Mouse (Mus musculus): ENCODE results near the gene Rasip1. TPM values are rescaled to one million over a fixed set of nuclear protein-coding genes. Genes with fewer than 3 reads are reported as not detected.
A peak's percentile ranks its signal among the peaks of the same experiment; 100 is the strongest.

Rasip1 gene
- polyA plus RNA-seq, 1 experiment from 2014 or later: 4.4 TPM

DNA sequence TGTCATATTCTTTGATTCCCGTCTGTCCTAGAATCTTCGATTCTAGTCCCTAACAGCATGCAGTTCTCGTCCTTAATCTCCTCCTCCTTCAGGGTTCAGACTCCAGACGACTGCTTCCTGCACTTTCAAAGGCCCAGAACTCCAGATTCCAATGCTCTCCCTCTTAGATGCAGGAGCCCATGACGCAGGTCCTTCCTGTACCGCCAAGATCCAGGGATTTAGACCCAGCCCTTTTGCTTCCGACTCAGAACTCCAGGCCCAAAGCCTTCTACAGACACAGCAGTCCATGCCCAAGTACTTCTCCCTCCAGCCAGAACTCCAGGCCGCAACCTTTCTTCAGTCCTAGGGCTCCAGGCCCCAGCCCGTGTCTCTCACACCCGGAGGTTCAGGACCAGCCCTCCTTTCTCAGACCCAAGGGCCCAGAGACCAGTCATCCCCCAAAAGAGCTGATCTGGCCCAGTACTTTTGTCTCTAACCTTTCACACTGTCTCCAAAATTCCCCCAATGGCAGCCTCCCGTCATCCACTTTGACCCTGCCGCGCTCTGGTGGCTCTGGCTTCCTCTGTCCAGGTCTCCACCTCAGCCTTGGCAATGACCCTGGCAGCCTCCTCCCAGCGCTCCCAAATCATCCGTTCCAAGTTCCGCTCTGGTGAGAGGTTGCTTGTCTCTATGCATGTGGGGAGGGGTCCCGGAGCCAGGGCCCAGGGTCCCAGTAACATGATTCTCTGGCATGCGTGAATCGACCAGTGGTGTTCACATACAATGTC is 13.1 kb downstream of the Rasip1 start:
- peak overlapping the region; percentile 38; the same call in 1 of the 2 replicates for H3K27ac ChIP-seq (ENCODE audit: low read length)
- 83% methylated on average over 19 of the region's 19 CpGs for WGBS
- no peak overlapping the region for H3K4me3 ChIP-seq (replicated peaks; ENCODE audit: low read length)
- H3K36me3 ChIP-seq (ENCODE audit: control insufficient read depth, insufficient read depth, low read length): 0 out of 2 replicates have a peak, but pooled peaks cover 3% of the 10 kb centered on the region
- no peak overlapping the region for H3K4me2 ChIP-seq (ENCODE audit: low read depth, low read length)
- no peaks in the 10 kb centered on the region for H3K27me3 ChIP-seq (ENCODE audit: control insufficient read depth, insufficient read depth, low read length)
- no peak overlapping the region for H3K9ac ChIP-seq (ENCODE audit: low read length)
- no peak for ATAC-seq (ENCODE audit: insufficient read depth, low FRiP score)
- H3K4me1 ChIP-seq (ENCODE audit: control insufficient read depth, insufficient read depth, low read length): peaks cover 49% of the 10 kb centered on the region
- no peaks in the 10 kb centered on the region for H3K9me3 ChIP-seq (replicated peaks; ENCODE audit: control insufficient read depth, low read length)

DNA sequence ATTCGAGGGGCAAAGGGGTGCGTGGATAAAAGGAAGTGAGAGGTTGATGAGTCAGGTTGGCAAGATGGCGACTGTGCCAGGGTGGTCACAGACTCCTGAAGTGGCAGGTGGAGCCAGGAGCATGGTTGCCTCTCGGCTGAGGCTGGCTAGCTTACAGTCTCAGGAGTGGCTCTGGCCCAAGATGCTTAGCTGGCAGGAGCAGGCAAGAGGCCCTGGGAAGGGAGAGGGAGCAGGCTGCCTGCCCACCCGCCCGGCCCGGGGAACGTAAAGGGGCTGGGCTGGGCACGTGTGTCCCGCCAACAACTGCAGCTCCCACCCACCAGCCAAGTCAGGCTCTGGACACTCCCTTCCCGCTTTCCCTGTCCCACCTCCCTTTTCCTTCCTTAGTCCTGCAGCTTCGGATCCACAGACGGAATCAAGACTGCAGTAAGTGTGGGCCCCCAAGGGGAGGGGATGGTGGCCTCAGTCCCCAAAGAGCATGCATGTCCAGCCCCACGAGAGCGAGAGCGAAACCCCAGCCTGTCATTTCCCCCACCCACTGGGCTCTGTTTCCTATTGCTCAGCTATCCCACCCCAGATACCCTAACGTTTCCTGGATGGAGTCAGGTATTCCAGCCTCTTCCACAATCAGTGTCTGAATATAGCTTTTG is 14.2 kb downstream of the Rasip1 start:
- 40% methylated on average over 17 of the region's 17 CpGs for WGBS
- peak overlapping the region; percentile 90; the same call in 1 of the 2 replicates for H3K27ac ChIP-seq (ENCODE audit: low read length)
- no peaks in the 10 kb centered on the region for H3K27me3 ChIP-seq (ENCODE audit: control insufficient read depth, insufficient read depth, low read length)
- H3K9ac ChIP-seq (ENCODE audit: low read length): peak overlapping the region; percentile 81
- H3K4me2 ChIP-seq (ENCODE audit: low read depth, low read length): peak overlapping the region; percentile 84
- no peaks in the 10 kb centered on the region for H3K9me3 ChIP-seq (replicated peaks; ENCODE audit: control insufficient read depth, low read length)
- 0 out of 2 replicates have a peak, but pooled peaks cover 3% of the 10 kb centered on the region for H3K36me3 ChIP-seq (ENCODE audit: control insufficient read depth, insufficient read depth, low read length)
- ATAC-seq (ENCODE audit: insufficient read depth, low FRiP score): peak; percentile 22
- H3K4me1 ChIP-seq (ENCODE audit: control insufficient read depth, insufficient read depth, low read length): peaks cover 49% of the 10 kb centered on the region
- H3K4me3 ChIP-seq (replicated peaks; ENCODE audit: low read length): peak overlapping the region; percentile 50

DNA sequence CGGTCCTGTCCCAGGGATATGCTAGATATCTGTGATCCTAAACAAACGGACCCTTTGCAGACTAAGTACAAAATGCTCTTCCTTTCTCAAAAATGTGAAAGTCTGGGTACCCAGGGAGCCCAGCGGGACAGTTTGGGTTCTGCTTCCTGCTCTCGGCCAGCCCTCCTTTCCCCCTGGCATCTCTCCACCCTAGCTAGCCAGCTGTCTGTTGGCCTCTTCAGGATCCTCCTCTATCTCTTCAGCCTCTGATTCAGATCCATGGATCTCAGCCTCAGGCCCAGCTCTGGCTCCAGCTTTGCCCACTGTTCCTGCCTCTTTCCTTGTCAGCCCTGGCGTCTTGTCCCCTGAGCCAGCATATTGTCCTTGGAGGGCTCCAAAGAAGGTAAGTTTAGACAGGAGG is 14.8 kb downstream of the Rasip1 start:
- Histone ChIP-seq H3K36me3 (ENCODE audit: control insufficient read depth, insufficient read depth, low read length) (0 out of 2 replicates have a peak, but pooled peaks cover 2% of the 10 kb centered on the region), H3K27ac (ENCODE audit: low read length) (peak overlapping the region; percentile 90; the same call in 1 of the 2 replicates), H3K4me2 (ENCODE audit: low read depth, low read length) (peak overlapping the region; percentile 84), H3K27me3 (ENCODE audit: control insufficient read depth, insufficient read depth, low read length) (no peaks in the 10 kb centered on the region), H3K9ac (ENCODE audit: low read length) (peak overlapping the region; percentile 81), H3K4me3 (replicated peaks; ENCODE audit: low read length) (peak overlapping the region; percentile 50), H3K9me3 (replicated peaks; ENCODE audit: control insufficient read depth, low read length) (no peaks in the 10 kb centered on the region), H3K4me1 (ENCODE audit: control insufficient read depth, insufficient read depth, low read length) (peaks cover 49% of the 10 kb centered on the region)
- ATAC-seq (ENCODE audit: insufficient read depth, low FRiP score): no peak
- 70% methylated on average over 5 of the region's 5 CpGs for WGBS

DNA sequence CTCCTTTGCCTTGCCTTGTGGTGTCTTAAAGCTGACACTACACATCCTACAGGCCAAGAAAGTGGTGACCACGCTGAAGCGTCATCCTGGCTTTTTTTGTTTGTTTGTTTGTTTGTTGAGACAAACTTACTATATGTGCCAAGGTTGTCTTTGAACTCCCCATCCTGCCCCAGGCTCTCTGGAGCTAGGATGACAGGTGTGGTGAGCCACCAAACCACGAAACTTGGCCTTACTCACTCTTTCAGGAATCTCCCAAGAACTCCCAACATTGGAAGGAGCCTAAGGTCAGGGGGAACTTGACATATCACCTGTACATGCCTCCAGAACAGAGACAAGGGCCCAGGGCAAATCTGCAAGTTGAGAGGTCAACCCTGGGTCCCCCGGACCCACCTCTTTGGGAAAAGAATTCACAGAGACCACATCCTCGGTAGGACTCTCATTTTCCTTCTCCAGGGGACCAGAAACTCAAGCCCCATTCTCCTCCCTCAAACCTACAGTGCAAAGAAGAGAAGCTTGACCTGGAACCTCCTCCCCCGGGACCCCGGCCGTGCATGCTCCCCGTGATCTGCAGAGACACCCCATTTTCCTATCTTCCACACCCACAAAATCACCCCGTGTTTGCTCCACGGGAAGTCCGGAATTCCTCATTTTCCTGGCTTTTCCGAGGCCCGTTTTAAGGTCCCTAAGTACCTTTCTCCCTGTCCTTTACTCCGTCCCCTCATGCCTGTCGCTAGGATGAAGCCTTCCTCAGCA is 15.4 kb downstream of the Rasip1 start:
- peak overlapping the region; percentile 84 for H3K4me2 ChIP-seq (ENCODE audit: low read depth, low read length)
- peak overlapping the region; percentile 50 for H3K4me3 ChIP-seq (replicated peaks; ENCODE audit: low read length)
- H3K9me3 ChIP-seq (replicated peaks; ENCODE audit: control insufficient read depth, low read length): no peaks in the 10 kb centered on the region
- ATAC-seq (ENCODE audit: insufficient read depth, low FRiP score): no peak
- H3K9ac ChIP-seq (ENCODE audit: low read length): peak overlapping the region; percentile 81
- H3K36me3 ChIP-seq (ENCODE audit: control insufficient read depth, insufficient read depth, low read length): no peaks in the 10 kb centered on the region
- H3K4me1 ChIP-seq (ENCODE audit: control insufficient read depth, insufficient read depth, low read length): peaks cover 47% of the 10 kb centered on the region
- H3K27me3 ChIP-seq (ENCODE audit: control insufficient read depth, insufficient read depth, low read length): no peaks in the 10 kb centered on the region
- peak overlapping the region; percentile 90 for H3K27ac ChIP-seq (ENCODE audit: low read length)
- WGBS: 31% methylated on average over 16 of the region's 16 CpGs

DNA sequence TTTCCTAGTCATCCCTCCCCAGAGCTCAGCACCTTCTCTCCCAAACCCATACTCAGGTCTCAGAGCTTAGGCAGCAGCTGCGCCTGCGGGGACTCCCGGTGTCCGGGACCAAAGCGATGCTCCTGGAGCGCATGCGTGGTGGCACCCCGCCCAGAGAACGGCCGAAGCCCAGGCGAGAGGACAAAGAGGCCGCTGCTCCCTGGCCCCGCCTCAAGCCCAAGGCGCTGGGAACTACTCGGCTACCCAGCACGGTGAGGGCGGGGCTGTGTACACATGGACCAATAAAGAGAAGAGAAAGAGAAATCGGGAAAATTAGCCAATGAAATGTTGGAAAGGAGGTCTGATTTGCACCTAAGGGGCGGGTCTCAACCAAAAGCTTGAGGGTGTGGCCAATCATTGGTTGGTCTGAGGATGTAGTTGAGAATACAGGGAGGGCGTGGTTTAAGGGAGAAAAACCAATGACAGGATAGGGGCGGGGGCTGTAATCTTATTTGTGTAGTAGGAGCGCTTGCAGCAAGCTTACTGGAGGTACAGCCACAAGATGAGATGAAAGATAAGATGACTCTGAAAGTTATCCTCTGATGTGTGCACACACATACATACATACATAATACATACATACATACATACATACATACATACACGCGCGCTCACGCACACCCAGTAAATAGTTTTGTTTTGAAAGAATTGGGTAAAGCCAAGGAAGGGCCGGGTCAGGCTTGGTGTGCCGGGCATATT is 16.3 kb downstream of the Rasip1 start:
- H3K4me1 ChIP-seq (ENCODE audit: control insufficient read depth, insufficient read depth, low read length): peaks cover 40% of the 10 kb centered on the region
- peak overlapping the region; percentile 84 for H3K4me2 ChIP-seq (ENCODE audit: low read depth, low read length)
- 4% methylated on average over 28 of the region's 28 CpGs for WGBS

DNA sequence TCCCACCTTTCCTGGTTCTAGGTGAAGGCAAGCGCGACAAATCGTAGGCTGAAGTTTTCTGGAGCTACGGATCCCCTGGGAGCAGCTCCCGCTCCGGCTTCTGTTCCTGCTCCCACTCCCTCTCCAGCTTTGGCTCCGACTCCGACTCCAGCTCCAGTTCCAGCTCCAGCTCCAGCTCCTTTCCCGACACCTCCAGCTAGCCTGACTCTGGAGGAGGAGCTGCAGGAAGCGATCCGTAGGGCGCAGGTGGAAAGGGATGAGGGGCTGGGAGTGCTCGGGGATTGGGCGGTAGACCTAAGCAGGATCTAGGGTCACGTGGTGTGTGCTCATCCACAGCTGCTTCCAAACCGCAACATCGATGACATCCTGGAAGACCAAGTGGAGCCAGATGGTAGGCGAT is 16.9 kb downstream of the Rasip1 start:
- peak overlapping the region; percentile 50 for H3K4me3 ChIP-seq (replicated peaks; ENCODE audit: low read length)
- peak overlapping the region; percentile 61 for H3K9ac ChIP-seq (ENCODE audit: low read length)
- ATAC-seq (ENCODE audit: insufficient read depth, low FRiP score): peak; percentile 3; the same call in 1 of the 2 replicates
- H3K36me3 ChIP-seq (ENCODE audit: control insufficient read depth, insufficient read depth, low read length): no peaks in the 10 kb centered on the region
- H3K9me3 ChIP-seq (replicated peaks; ENCODE audit: control insufficient read depth, low read length): no peaks in the 10 kb centered on the region
- WGBS: 6% methylated on average over 18 of the region's 18 CpGs
- H3K4me2 ChIP-seq (ENCODE audit: low read depth, low read length): peak overlapping the region; percentile 84
- peaks cover 40% of the 10 kb centered on the region for H3K4me1 ChIP-seq (ENCODE audit: control insufficient read depth, insufficient read depth, low read length)
- H3K27me3 ChIP-seq (ENCODE audit: control insufficient read depth, insufficient read depth, low read length): no peaks in the 10 kb centered on the region
- H3K27ac ChIP-seq (ENCODE audit: low read length): peak overlapping the region; percentile 72

More for the DNA sequence above, 16.3 kb downstream of the Rasip1 start:
- Histone ChIP-seq H3K27ac (ENCODE audit: low read length) (peak overlapping the region; percentile 90), H3K9me3 (replicated peaks; ENCODE audit: control insufficient read depth, low read length) (no peaks in the 10 kb centered on the region), H3K36me3 (ENCODE audit: control insufficient read depth, insufficient read depth, low read length) (no peaks in the 10 kb centered on the region), H3K9ac (ENCODE audit: low read length) (peak overlapping the region; percentile 81), H3K4me3 (replicated peaks; ENCODE audit: low read length) (peak overlapping the region; percentile 50), H3K27me3 (ENCODE audit: control insufficient read depth, insufficient read depth, low read length) (no peaks in the 10 kb centered on the region)
- peak; percentile 91 for ATAC-seq (ENCODE audit: insufficient read depth, low FRiP score)

DNA sequence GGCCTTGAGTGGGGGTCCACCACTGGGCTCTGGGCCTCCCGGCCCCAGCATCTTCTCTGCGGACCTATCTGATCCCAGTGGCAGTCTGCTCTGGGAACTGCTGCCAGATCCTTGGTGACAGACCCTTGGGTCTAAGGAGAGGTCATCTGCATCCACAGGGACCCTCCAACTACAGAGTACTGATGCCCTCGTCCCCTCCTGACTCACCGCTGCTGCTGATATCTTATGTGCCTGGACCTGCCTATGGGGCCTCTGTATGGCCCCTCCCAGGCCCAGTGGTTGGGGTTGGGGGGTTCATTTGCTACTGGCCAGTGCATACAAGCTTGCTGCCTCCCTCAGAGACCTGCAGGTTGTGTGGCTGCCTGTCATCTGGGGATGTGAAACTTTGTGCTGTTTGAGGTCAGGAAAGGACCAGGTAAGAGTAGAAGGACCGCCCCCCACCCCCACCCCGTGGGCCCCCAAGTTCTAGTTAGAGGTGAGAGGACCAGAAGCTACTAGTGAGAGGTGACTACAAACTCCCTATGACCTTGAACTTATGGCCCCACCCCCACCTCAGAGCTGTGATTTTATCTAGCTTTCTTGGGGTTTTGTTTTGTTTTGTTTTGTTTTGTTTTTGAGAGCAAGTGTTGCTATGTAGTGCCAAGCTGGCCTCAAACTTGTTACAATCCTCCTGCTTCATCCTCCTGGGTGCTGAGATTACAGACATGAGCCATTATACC is 17.7 kb downstream of the Rasip1 start:
- Histone ChIP-seq H3K27me3 (ENCODE audit: control insufficient read depth, insufficient read depth, low read length) (no peaks in the 10 kb centered on the region), H3K27ac (ENCODE audit: low read length) (no peak overlapping the region), H3K9ac (ENCODE audit: low read length) (peak overlapping the region; percentile 61; the same call in 1 of the 2 replicates), H3K4me2 (ENCODE audit: low read depth, low read length) (peak overlapping the region; percentile 84; the same call in 1 of the 2 replicates), H3K36me3 (ENCODE audit: control insufficient read depth, insufficient read depth, low read length) (no peaks in the 10 kb centered on the region), H3K4me3 (replicated peaks; ENCODE audit: low read length) (0 out of 2 replicates have a peak overlapping the region, but pooled peaks have one; percentile 50), H3K4me1 (ENCODE audit: control insufficient read depth, insufficient read depth, low read length) (peaks cover 34% of the 10 kb centered on the region), H3K9me3 (replicated peaks; ENCODE audit: control insufficient read depth, low read length) (no peaks in the 10 kb centered on the region)
- WGBS: 66% methylated on average over 6 of the region's 6 CpGs
- ATAC-seq (ENCODE audit: insufficient read depth, low FRiP score): no peak

DNA sequence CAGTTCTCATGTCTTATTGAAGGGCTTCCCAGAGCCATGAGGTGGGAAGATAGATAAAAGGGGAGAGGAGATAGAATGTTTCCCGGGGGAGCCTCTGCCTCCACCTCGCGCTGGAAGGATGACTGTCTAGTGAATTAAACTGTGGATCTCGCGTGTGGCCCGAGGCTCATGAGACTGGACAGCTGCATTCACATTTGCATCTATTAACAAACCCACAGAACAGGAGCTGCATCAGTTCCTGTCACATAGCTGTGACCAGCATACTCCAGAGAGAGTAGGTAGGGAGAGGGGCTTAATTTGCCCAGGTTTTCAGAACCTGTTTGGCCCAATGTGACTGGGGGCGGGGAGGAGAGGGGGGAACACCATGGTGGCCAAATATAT is 18.3 kb downstream of the Rasip1 start:
- H3K4me3 ChIP-seq (replicated peaks; ENCODE audit: low read length): no peak overlapping the region
- no peak overlapping the region for H3K9ac ChIP-seq (ENCODE audit: low read length)
- H3K4me2 ChIP-seq (ENCODE audit: low read depth, low read length): no peak overlapping the region
- no peak for ATAC-seq (ENCODE audit: insufficient read depth, low FRiP score)
- no peak overlapping the region for H3K27ac ChIP-seq (ENCODE audit: low read length)
- no peaks in the 10 kb centered on the region for H3K27me3 ChIP-seq (ENCODE audit: control insufficient read depth, insufficient read depth, low read length)
- H3K36me3 ChIP-seq (ENCODE audit: control insufficient read depth, insufficient read depth, low read length): no peaks in the 10 kb centered on the region
- H3K9me3 ChIP-seq (replicated peaks; ENCODE audit: control insufficient read depth, low read length): no peaks in the 10 kb centered on the region
- peaks cover 32% of the 10 kb centered on the region for H3K4me1 ChIP-seq (ENCODE audit: control insufficient read depth, insufficient read depth, low read length)
- WGBS: 82% methylated on average over 7 of the region's 7 CpGs

Measured in stomach, embryonic 16.5 days (tissue).